Mouse (Mus musculus): ENCODE data around the gene Scd2. TPM values are rescaled to one million over a fixed set of nuclear protein-coding genes. Genes with fewer than 3 reads are reported as not detected.
"Not testable (repeated sequence)": the region's sequence is repeated elsewhere in the genome, so short reads cannot be mapped to it uniquely, and the experiment has no call there.

Gene Scd2
- 246 and 249 TPM in 2 replicates for polyA plus RNA-seq (2015; fragmentation: Nextera tagmentation; extraction: Ambion mirVana)

DNA sequence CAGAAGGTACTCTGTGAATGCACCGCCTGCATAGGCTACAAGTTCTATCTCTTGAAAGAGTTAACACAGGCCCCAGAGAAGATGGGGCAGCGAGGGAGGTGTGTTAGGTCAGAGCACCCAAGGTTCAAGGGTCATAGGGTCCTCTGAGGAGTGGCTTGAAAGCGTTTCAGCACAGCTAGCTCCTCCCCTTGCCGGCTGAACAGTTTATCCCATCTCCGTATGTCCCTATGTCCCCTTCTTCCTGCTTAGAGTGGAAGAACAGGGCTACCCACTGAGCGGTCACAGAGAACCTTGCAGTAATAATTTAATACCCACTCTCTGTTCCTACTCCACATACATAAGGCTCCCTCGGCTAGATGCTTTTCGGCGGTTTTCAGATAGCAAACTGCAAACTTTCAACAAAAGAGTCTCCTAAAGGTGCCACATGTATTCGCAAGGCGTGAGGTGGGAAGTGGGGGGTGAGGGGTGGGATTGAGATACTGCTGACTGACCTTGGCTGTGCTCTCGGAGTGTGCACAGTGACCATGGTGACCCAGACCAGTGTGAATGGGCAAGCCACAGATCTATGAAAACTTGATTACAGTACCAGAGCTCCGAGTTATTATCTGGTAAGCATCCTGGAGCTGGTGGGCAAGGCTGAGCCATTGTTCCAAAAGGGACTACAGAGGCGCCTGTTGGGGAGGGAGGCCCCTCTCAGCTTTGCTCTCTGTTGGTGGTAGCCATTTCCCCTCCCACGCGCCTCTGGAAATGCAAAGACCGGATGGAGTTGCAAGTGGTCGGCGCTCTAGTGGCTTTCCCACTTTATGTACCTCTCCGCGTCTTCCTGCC lies at the start of gene Scd2:
Scd2 (plus strand) TSS at position 734 of the 828 bp plus-strand sequence.
- H3K27ac ChIP-seq: peak within 1 kb of the TSS; percentile 99
- peak within 1 kb of the TSS; percentile 96 for H3K4me2 ChIP-seq
- no peaks in the 10 kb centered on the region for H3K9me3 ChIP-seq
- ATAC-seq (ENCODE audit: low FRiP score): 0 out of 2 replicates have a peak, but pooled peaks have one; percentile 0
- H3K9ac ChIP-seq: peak within 1 kb of the TSS; percentile 98
- peaks cover 24% of the 10 kb centered on the region for H3K36me3 ChIP-seq
- H3K27me3 ChIP-seq: no peaks in the 10 kb centered on the region
- WGBS: 2% methylated on average over 21 of the region's 21 CpGs
- peak within 1 kb of the TSS; percentile 90 for H3K4me3 ChIP-seq
- peaks cover 53% of the 10 kb centered on the region for H3K4me1 ChIP-seq (replicated peaks)

DNA sequence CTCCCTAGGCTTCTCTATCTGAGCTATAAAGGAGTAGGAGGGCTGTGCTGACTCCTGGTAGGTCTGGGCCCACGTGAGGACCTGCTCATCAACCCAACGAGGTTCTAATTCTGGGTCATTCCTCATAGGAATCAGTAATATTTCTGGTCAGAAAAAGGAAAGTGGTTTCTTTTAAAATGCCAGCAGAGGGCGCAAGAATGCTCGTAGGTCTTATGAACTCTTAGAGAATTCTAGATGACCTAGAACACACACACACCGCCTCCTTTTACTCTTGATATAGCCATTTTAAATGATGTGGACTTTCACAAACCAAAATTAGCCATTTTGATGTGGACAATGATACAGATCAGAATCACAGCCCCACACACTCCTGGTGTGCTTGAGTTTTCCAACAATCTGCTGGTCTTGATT lies 47.7 kb upstream of the Scd2 start:
- Histone ChIP-seq H3K4me2 (peak overlapping the region; percentile 77; the same call in 1 of the 2 replicates), H3K9ac (no peak overlapping the region), H3K4me1 (replicated peaks) (peaks cover 28% of the 10 kb centered on the region), H3K36me3 (no peaks in the 10 kb centered on the region), H3K27ac (no peak overlapping the region), H3K27me3 (no peaks in the 10 kb centered on the region), H3K4me3 (0 out of 2 replicates have a peak overlapping the region, but pooled peaks have one; percentile 50), H3K9me3 (no peaks in the 10 kb centered on the region)
- WGBS: 3% methylated on average over 5 of the region's 5 CpGs
- no peak for ATAC-seq (ENCODE audit: low FRiP score)

DNA sequence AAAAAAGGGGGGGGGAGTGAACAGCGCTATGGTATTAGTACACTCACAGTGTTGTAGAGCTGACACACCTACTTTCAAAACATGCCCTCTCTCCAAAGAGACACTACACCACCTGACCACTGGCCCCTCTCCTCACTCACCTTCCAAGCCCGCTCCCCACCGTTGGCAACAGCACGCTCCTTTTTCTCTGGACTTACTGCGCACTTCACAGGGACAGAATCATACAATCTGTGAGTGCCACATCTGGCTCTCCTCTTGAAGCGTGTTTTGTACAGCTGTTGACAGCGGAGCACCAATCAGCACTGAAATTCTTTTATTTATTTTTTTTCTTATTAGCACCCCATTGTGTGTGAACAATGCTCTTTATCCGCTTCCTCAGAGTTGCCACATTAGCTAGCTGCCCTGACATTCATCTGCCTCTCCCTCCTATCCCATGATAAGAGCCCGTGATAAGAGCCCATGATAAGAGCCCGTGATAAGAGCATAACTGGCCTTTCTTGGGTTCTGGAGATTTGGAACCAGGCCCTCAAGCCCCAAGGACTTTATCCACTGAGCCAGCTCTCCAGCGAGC lies 47.0 kb upstream of the Scd2 start:
- Histone ChIP-seq H3K4me2 (peak overlapping the region; percentile 77), H3K27me3 (no peaks in the 10 kb centered on the region), H3K36me3 (no peaks in the 10 kb centered on the region), H3K9me3 (no peaks in the 10 kb centered on the region), H3K4me1 (replicated peaks) (peaks cover 28% of the 10 kb centered on the region), H3K27ac (no peak overlapping the region), H3K9ac (peak overlapping the region; percentile 39), H3K4me3 (peak overlapping the region; percentile 50)
- ATAC-seq (ENCODE audit: low FRiP score): no peak
- WGBS: 38% methylated on average over 11 of the region's 11 CpGs

DNA sequence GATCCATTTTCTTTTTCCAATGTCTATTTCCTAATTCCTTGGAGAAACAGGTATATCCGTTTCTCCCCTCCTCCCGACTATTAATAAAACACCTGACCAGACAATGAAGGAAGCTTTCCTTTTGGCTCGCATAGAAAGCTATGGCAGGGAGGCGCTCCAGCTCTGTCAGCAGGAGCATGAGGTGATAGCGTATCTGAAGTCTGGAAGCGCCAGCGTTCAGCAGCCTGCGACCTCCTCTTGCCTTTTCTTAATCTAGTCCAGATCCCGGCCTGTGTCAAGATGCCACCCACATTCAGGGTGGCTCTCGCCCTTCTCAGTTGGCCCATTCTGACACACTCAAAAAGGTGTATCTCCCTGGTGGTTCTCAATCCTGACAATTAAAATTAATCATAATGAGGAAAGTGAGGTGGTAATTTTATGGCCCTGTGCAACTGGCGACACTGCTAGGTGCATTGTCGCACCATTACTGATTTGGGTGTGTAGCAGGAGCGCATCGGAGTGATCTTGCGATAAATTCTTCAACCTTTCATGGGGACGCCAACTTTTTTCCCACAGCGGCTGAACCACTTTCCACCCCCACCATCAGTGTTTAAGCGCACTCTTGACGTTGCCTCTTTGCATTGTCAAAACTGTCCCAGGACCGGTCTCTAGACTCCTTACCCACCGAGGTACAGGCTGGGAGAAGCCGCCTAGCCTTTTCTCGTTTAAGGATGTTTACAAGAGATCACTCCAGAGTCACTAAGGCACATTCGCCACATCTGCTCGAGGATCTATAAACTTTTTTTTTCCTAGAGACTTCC lies 46.0 kb upstream of the Scd2 start:
- H3K27me3 ChIP-seq: no peaks in the 10 kb centered on the region
- H3K4me1 ChIP-seq (replicated peaks): peaks cover 28% of the 10 kb centered on the region
- H3K9me3 ChIP-seq: no peaks in the 10 kb centered on the region
- H3K4me3 ChIP-seq: peak overlapping the region; percentile 50
- 2% methylated on average over 25 of the region's 25 CpGs for WGBS
- H3K36me3 ChIP-seq: no peaks in the 10 kb centered on the region
- peak overlapping the region; percentile 77 for H3K4me2 ChIP-seq
- ATAC-seq (ENCODE audit: low FRiP score): peak; percentile 24
- peak overlapping the region; percentile 78 for H3K9ac ChIP-seq
- peak overlapping the region; percentile 93 for H3K27ac ChIP-seq

DNA sequence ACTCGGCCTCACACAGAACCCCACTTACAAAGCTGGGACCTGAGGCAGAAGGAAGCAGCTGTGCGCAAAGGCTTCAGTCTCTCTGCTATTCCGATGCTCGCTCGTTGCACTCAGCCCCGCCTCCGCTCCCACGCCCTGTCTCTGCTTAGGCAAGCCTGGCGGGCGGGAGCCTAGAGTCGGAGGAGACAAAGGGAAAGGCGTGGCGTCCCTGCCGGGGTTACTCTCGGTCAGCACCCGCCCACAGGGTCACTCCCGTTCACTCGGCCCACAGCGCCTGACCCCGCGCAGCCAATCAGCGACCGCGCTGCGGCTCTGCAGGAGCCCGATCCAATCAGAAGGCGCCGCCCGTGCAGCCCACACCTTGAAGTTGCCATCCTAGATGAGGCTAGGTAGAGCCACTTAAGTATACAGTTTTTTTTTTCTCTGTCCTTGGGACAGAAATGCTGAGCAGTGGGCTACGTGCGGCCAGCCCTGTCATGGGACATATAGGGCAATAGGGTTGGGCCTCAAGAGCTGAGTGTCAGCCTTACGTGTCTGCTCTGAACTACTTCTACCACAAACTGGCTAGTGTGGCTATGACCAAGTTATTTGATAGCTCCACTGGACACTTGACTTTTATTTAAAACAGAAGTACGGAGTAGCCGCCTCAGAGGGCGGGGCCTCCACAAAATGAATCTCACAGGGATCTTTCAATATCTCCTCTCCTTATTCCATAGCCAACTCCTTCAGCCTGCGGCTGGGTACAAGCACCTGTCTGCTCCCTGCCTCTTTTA lies 45.2 kb upstream of the Scd2 start:
- peak; percentile 97 for ATAC-seq (ENCODE audit: low FRiP score)
- peak overlapping the region; percentile 78 for H3K9ac ChIP-seq
- H3K27ac ChIP-seq: peak overlapping the region; percentile 93
- peaks cover 28% of the 10 kb centered on the region for H3K4me1 ChIP-seq (replicated peaks)
- no peaks in the 10 kb centered on the region for H3K36me3 ChIP-seq
- peak overlapping the region; percentile 77 for H3K4me2 ChIP-seq
- H3K9me3 ChIP-seq: no peaks in the 10 kb centered on the region
- 3% methylated on average over 36 of the region's 36 CpGs for WGBS
- no peaks in the 10 kb centered on the region for H3K27me3 ChIP-seq
- H3K4me3 ChIP-seq: peak overlapping the region; percentile 50

DNA sequence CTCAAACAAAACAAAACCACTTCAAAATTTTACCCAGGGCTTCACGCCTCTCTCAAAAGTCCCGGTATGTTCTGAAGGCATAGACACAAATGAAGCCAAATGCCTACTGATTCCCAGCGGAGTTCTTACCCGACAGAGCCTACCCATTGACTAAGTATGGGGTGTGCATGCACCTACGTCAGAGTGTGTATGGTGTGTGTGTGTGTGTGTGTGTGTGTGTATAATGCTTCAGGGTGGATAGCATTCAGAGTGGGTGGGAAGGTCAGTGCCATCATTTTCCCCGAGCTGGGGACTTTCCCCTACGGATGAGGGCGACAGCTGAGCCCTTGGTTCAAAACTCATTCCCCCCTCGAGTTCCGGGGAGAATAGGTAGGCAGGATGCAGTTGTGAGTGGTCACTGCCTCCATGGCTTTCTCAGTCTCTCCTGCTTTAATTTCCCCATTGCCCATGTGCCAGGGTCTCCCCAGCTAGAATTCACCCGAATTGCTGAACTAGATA lies 44.6 kb upstream of the Scd2 start:
- Histone ChIP-seq H3K36me3 (no peaks in the 10 kb centered on the region), H3K4me2 (peak overlapping the region; percentile 77), H3K27ac (peak overlapping the region; percentile 93), H3K4me3 (no peak overlapping the region), H3K9me3 (no peaks in the 10 kb centered on the region), H3K9ac (no peak overlapping the region), H3K4me1 (replicated peaks) (peaks cover 28% of the 10 kb centered on the region), H3K27me3 (no peaks in the 10 kb centered on the region)
- 0 out of 2 replicates have a peak, but pooled peaks have one; percentile 4 for ATAC-seq (ENCODE audit: low FRiP score)
- 67% methylated on average over 11 of the region's 11 CpGs for whole genome bisulfite sequencing

DNA sequence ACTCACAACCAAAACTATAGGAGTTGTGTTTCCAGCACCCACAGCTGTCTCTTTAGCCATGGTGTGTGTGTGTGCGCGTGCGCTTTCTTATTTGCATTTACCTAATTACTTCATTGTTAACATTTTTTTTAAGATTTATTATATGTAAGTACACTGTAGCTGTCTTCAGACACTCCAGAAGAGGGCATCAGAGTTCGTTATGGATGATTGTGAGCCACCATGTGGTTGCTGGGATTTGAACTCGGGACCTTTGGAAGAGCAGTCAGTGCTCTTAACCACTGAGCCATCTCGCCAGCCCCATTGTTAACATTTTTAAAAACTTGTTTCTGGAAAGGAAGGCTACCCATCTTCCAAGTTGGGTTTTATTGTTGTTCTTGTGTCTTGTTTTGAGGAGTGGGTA lies 42.3 kb upstream of the Scd2 start:
- not testable (repeated sequence) for H3K4me2 ChIP-seq; H3K4me3 ChIP-seq; H3K9ac ChIP-seq; H3K36me3 ChIP-seq; ATAC-seq (ENCODE audit: low FRiP score); H3K27ac ChIP-seq; H3K27me3 ChIP-seq; H3K9me3 ChIP-seq
- H3K4me1 ChIP-seq (replicated peaks): peaks cover 25% of the 10 kb centered on the region
- WGBS: 92% methylated on average over 6 of the region's 6 CpGs

DNA sequence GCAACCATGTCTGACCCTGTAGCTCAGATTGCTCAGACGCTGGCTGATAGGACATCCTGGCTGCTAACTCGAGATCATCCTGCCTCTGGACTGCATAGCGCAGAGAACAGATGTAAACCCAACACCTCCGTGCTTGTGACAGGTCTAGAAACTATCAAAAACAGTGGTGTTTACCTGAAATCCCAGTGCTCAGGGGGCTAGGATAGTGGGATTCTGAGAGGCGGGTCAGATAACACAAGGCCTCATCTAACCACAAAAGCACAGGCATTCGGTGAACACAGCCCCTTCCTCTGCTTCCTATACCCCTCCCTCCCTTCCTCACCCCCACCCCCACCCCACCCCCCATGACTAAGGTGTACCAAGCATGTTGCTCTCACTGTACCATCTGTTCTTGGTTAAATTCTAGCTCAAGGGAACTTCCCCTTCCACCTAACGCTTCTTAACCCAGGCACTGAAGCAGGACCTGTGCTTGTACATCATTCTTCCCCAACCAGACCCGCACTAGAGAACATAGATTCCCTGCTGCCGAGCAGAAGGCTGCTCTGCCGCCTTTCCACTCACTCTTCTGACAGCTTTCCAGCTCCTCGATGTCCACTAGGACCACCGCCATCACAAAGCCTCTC lies 41.4 kb upstream of the Scd2 start:
- WGBS: 75% methylated on average over 12 of the region's 12 CpGs
- no peak overlapping the region for H3K4me2 ChIP-seq
- ATAC-seq (ENCODE audit: low FRiP score): no peak
- H3K27me3 ChIP-seq: no peaks in the 10 kb centered on the region
- H3K9ac ChIP-seq: no peak overlapping the region
- H3K4me3 ChIP-seq: no peak overlapping the region
- no peak overlapping the region for H3K27ac ChIP-seq
- H3K9me3 ChIP-seq: no peaks in the 10 kb centered on the region
- no peaks in the 10 kb centered on the region for H3K36me3 ChIP-seq
- H3K4me1 ChIP-seq (replicated peaks): peaks cover 16% of the 10 kb centered on the region

DNA sequence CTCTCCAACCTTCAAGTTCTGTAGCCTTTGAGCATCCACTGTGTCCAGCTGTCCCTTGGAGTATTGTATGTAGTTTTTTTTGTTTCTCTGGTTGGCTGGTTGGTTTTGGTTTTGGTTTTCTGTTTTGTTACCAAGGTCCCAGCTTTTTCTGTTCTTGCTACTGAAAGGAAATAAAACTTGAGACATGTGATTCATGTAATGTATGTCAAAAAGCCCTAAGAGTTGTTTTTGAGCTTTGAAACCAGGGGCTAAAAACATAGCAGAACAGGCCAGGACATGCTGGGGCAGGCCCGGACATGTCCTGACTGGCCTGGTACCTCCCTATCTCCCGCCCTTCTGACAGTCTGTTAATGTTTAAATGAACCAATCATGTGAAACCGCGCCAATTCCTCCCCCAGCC lies 39.4 kb upstream of the Scd2 start:
- H3K27me3 ChIP-seq; H3K4me1 ChIP-seq (replicated peaks); H3K9ac ChIP-seq; H3K27ac ChIP-seq; H3K36me3 ChIP-seq; H3K4me2 ChIP-seq; ATAC-seq (ENCODE audit: low FRiP score); H3K9me3 ChIP-seq; H3K4me3 ChIP-seq: not testable (repeated sequence)
- 84% methylated on average over 4 of the region's 4 CpGs for WGBS

DNA sequence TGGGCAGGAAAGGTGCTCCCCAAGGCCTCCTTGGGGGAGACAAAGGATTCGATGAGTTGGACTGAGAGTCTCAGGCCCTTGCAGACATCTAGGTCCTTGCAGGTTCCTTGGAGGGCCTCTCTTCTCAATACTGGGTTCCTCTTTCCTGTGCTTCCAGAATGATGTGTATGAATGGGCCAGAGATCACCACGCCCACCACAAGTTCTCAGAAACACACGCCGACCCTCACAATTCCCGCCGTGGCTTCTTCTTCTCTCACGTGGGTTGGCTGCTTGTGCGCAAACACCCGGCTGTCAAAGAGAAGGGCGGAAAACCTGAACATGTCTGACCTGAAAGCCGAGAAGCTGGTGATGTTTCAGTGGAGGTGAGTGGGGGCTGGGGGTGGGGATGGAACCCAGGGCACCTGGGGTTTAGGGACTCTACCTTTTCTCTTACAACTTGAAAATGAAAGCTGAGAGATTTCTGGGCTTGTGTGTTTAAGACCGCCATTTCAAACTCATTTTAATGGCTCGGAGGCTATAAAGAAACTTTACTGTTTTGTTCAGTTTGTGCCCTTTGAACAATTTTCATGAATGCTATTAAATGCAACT lies 36.0 kb upstream of the Scd2 start:
- H3K4me3 ChIP-seq: no peak overlapping the region
- H3K27ac ChIP-seq: no peak overlapping the region
- H3K9ac ChIP-seq: no peak overlapping the region
- H3K36me3 ChIP-seq: no peaks in the 10 kb centered on the region
- WGBS: 90% methylated on average over 13 of the region's 13 CpGs
- H3K4me1 ChIP-seq (replicated peaks): no peaks in the 10 kb centered on the region
- H3K4me2 ChIP-seq: no peak overlapping the region
- H3K27me3 ChIP-seq: no peaks in the 10 kb centered on the region
- ATAC-seq (ENCODE audit: low FRiP score): no peak
- H3K9me3 ChIP-seq: no peaks in the 10 kb centered on the region

DNA sequence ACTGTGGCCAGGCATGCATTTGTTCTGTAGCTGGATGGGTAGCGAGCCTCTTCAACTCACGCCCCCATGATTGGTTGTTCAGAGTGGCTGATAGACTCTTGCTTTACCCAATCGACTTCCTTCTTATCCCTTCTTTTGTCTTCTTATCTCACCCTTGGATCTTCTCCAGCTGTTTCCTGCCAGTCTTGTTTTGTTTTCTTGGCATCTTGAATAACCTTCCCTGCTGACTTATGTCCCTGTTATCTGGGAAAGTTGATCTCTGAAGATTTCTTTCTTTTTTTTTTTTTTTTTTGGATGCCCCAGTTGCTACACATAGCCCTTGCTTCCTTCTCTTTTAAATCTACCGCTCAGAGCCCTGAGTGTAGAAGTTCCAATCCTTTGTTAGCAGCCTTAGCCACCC lies 34.0 kb upstream of the Scd2 start:
- Histone ChIP-seq H3K27ac (no peak overlapping the region), H3K4me2 (no peak overlapping the region), H3K36me3 (no peaks in the 10 kb centered on the region), H3K9me3 (no peaks in the 10 kb centered on the region), H3K27me3 (no peaks in the 10 kb centered on the region), H3K4me3 (no peak overlapping the region), H3K9ac (no peak overlapping the region), H3K4me1 (replicated peaks) (no peaks in the 10 kb centered on the region)
- WGBS: 73% methylated on average over 4 of the region's 4 CpGs
- no peak for ATAC-seq (ENCODE audit: low FRiP score)

Measured in hindbrain, embryonic 13.5 days (tissue).